Mouse (Mus musculus) layer of hippocampus, adult 8-10 months (tissue): Measurements from ENCODE around the gene P4ha3. TPM values are rescaled to one million over a fixed set of nuclear protein-coding genes. Genes with fewer than 3 reads are reported as not detected.
A peak's percentile ranks its signal among the peaks of the same experiment; 100 is the strongest.

ENCODE experiments used
- DNase-seq, 2 experiments: peaks; one replicate each; pipeline ENCODE4 v3.0.0; 2022; ENCODE audit warnings: low spot score in 2 of 2
- total RNA-seq, 4 experiments: library from RNA; stranded (reverse); gene quantifications; 2 replicates each; pipeline ENCODE4 v1.2.4; 2022

Gene P4ha3
- total RNA-seq, 4 experiments from 2014 or later: 4.7 to 16.0 (median 9.0) TPM

DNA sequence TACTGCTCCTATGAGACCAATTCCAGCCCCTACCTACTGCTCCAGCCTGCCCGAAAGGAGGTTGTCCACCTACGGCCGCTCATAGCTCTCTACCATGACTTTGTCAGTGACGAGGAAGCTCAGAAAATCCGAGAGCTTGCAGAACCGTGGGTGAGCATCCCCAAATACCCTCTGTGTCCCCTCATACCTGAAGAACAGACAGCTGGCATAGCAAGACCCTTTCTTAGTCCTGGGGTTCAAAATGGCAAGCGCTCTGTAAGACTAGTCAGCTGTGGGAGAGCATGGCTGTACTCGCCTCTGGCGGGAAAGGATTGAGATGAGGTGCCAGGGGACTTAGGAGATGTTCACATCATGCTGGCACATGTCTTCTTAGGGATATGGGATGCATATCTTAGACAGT lies 20.6 kb downstream of the P4ha3 start:
- no peak for DNase-seq

DNA sequence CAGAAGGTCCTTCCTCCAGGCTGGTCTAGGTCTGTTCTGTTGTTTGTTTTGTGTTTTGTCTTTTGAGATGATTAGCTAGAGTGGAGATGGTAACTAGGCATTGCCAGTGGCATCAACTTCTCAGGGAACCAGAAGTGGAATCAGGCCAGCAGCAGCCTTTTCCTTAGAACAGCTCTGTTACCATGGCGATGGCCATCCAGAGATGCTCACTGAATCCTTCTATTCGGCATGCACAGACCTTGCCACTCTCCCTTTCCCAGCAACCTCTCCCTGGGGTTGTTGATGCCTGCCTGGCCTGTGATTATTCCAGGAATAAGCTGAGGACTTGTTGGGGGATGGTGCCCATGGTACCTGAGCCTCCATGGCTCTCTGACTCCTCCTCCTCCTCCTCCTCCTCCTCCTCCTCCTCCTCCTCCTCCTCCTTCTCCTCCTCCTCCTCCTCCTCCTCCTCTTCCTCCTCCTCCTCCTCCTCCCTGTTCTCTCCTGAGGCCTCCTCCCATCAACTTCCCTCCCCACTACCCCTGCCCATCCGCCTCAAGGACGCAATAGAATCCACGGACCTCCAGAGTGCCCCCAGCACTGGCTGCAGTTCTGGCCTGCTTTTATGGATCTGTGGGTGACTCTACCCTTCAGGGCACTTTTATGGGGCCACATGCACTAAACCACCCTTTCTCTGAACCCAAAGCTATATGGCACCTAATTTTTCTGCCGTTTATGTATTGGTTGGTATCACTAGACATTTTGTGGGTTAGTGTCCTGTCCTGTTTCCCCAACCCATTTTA lies 22.7 kb downstream of the P4ha3 start:
- peak; percentile 60 to 65 for DNase-seq

DNA sequence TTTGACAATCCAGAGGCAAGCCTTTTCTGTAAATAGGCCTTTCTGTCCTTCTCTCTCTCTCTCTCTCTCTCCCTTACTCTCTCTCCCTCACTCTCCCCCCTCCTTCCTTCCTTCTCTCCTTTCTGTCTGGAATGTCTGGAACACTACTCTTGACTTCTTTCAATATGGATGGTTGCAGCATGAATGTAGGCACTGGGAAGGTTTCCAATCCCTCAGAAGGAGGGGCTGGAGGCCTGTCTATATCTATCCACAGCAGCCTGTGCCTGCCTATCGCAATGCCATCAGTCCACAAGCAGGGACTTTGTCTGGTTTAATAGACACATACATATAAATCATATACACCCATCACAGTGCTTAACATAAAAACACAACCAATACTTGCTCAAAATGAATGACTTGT lies 23.9 kb downstream of the P4ha3 start:
- no peak for DNase-seq

DNA sequence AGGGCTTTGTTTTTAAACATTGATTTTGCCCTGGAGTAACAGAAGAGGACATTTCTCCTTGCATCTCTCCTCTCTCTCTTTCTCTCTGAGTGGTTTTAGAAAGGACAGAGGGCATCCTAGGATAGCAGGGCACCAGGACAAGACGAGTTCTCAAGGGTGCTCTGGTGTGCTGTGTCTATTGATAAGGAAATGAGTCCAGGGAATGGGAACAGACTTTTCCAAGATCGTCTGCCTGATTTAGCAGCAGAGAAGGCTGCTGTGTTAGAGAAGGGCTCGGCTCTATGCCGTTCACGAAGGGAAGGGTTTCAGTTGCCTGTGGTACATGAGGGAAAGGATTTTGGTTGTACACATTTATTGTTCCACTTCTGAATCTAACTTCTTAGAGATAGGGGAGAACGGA lies 24.4 kb downstream of the P4ha3 start:
- DNase-seq: no peak

DNA sequence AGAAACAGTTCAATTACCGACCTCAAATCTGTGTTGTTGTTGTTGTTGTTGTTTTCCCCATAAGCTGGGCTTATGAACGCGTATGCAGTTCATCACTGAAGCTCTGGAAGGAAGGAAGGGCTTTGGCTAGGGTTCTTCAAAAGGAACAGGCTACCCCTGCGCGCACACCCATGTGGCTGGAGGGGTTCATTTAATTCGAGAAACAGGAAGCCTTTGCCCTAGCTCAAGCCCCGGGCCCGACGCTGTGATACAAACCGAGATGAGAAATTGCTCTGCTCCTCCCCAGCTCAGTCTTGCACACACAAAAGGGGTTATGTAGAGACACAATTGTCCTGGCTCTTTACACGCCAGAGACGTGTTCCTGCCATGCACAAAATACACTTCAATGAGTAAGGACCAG lies 25.0 kb downstream of the P4ha3 start:
- DNase-seq: no peak

DNA sequence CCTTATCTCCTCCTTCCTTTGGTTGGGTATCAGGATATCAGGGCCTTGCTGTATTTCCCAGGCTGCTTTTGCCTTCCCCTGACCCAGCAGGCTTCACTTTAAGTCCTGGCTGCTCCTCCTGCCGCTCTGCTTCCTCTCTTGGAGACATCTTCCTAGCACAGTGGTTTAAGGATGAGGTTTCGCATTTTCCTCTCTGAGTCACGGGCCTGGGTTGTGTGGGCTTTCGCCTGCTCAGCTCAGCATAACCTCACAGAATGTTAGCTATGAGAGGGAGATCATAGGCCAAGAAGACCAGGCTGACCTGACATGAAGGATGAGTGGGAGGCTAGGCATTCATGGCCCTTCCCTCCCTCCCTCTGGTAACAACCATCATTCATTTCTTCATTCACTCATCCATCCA lies 27.4 kb downstream of the P4ha3 start:
- no peak for DNase-seq

DNA sequence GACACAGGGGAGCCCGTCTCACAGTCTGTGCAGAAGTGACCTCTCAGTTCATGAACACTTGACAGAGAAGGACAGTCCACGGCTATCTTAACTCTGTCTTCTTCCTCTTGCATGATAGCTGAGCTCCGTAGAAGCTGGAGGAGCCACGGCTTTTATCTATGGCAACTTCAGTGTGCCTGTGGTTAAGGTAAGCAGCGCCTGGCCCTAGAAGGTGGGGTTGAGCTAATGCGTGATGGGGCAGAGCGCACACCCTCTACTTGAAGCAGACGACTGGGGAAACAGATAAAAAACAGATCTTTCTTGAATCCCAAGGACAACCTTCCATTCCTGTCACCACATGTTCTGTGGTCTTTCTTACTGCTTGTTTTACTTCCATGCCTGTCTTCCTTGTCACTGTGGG lies 31.6 kb downstream of the P4ha3 start:
- DNase-seq: no peak

DNA sequence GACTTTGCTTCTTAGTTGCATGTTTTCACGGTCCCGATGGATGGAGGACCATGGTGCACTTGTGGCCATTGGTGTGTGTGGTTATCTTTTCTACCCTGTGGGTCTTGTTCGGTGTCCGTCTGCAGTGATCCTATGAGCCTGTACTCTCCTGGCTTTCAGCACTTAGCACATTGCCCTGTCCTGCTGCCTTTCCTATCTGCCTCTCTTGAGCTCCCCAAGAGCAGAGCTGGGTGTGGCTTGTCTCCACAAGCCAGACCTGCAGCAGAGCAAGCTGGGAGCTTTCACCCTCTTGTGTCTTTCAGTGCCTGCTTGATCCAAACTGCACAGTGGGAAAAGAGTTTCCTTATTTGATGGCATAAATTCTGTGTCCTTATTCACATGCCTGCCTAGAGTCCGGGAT lies 32.2 kb downstream of the P4ha3 start:
- DNase-seq: no peak

DNA sequence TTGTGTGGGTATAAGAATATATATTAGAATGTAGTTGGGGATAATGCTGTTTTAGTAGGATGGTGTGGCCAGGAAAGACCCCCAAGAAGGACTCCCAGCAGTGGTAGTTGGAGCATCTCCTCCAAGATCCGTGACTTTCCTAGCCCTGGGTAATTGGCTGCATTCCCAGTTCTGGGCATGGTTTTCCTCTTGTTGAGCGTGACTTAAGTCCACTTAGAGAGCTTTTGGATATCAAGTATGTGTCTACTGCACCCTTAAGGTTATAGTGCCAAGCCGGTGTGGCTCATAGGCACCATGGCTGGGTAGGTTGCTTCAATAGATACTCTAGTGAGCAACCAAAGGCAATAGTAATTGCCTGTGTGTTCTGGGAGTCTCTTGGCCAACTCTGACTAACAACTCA lies 38.4 kb downstream of the P4ha3 start:
- DNase-seq: no peak

DNA sequence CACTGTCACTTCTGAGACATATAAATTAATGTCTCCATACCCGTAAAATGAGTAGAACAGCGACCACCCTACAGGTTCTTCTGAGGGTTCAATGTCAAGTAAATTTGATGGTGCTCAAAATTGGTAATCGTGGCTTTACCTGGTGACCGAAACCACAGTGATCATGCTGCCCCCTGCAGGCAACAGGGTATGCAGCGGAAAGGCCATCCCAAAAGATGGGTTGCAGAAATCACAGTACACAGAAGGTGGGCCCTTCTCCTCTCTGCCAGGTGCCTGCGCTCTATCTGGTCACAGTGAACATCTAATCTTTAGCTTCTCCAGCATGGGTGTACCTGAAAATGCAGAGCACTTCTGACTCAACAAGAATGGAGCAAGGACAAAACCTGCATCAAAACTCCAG lies 40.2 kb downstream of the P4ha3 start:
- DNase-seq: peak in 1 of 2 experiments; percentile 50

DNA sequence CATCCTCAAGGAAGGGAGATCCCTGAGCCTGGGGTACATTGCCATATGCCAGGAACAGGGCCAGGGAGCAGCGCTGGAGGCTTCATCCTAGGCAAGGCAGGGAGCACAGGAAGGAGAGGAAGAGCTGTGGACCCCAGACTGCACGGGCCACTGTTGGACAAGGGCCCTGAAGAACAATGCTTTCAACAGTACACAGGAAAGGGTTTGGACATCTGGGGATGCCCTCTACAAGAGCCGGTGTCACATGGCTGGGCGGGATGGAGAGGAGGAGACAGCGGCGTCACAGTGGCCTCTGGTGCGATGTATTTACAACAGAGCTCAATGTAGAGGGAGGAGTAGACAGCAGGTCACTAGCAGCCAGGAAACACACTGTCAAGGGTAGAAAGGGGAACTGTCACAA lies 42.2 kb downstream of the P4ha3 start:
- DNase-seq: no peak

DNA sequence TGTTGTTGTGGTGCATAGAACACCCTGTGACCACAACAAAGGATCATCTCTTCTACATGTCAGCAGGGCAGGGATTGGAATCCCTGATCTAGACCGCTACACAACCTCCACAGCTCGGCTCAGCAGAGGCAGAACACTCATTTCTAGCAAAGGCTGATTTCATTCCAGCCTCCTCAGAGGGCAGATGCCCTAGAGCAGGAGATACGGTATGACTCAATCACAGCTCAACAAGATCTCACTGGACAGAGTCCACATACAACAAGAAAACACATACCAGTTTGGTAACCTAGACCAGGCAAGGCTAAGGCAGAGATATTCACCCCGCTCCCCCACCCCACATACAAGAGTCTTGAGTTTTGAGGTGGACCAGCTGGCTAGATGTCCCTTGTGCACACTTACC lies 43.3 kb downstream of the P4ha3 start:
- DNase-seq: no peak

DNA sequence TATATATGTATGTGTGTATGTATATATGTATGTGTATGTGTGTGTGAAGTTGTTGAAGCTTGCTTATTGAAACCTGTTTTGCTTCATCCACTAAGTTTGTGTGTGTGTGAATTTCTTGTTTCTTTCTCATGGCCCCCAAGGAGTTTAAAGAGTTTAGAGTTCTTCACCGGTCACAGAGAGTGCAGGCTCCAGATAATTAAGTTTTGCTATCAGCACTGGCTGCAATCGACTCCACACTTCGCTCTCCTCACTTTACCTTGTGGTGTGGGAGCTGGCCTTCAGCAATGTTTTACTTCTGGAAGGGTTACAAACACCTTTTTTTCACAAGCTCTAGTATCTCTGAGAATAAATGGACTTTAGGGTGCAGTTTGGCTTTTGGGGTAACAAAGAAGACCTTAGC lies 45.9 kb downstream of the P4ha3 start:
- no peak for DNase-seq

DNA sequence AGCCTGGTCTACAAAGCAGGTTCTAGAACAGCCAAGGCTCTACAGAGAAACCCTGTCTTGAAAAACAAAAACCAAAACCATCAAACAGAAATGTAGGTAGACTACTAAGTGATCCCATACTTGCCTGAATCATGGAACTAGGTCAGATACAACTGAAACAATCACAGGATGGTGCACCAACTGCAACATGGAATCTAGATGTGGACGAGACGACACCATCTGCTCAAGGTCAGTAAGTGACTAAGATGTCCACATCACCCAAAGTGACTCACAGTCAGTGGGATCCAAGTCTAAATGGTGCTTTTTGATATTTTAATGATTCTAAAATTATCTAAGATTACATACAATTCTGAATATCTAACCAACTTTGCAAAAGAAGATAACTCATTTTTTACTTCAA lies 50.6 kb downstream of the P4ha3 start:
- DNase-seq: no peak

DNA sequence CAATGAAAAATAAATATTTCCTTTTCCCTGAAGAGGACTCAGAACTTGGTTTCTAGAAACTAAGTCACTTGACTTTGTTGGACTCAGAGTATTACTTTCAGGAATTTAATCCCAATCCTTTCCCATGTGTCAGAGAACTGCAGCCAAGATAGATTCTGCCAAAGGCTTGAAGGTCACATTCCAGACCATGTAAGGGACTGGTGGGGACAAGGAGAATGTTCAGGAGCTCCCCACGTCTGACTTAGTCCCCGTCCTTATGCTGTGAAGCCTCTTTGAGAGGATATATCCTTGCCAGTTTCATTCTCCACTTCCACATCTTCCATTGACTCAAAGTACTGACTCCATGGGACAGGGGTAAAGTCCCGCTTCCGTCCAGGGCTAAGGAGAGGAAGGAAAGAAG lies 69.7 kb downstream of the P4ha3 start:
- no peak for DNase-seq

DNA sequence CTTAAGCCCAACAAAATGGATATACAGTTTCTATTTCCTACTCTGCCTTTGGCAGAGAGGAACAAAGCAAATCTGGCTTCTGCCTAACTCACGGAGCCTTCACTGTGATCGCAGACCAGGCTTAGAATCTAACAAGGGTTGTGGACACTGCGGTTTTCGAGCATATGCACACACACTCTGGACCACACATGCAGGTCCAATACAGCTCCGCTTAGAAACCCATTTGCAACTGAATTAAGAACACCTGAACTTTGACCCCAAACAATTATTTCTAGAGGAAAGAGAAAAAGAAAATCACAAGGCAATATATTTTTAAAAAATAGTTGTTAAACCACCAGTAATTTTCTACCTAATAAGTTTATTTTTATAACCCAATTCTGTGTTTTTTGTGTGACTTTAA lies 71.0 kb downstream of the P4ha3 start:
- no peak for DNase-seq

DNA sequence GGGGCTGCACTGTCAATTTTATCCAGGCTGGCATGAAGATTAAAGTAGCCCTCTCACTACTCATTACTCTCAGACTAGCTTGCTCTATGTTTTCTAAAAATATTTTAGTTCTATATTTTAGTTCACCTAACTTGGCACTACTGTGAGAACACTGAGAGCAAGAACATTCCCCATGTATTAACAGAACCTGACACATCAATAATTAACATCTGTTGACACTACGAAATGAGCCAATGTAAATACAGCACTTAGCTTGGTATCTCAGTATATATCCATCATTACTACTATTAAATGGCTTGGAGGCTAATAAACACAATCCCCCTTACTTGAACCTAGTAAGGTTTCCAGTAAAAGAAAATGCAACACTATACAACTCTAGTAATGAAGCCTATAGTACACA lies 71.4 kb downstream of the P4ha3 start:
- DNase-seq: no peak

DNA sequence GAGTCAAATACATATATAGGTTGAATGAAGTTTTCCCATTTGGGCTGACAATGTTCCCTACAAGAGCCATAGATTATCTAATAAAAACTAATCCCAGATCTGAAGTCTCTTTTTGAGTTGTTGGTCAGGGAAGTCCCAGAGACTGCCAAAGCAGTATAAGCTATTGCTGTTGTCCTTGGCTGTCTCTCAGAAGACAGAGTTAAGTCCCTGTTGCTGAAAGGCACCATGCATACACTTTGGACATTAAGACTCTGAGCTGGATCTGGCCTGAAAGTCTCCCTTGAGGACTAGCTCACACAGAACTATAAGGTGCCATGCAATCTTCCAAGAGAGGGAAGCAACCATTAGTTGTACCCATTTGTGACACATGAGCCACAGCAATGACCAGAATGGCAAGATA lies 72.5 kb downstream of the P4ha3 start:
- no peak for DNase-seq

DNA sequence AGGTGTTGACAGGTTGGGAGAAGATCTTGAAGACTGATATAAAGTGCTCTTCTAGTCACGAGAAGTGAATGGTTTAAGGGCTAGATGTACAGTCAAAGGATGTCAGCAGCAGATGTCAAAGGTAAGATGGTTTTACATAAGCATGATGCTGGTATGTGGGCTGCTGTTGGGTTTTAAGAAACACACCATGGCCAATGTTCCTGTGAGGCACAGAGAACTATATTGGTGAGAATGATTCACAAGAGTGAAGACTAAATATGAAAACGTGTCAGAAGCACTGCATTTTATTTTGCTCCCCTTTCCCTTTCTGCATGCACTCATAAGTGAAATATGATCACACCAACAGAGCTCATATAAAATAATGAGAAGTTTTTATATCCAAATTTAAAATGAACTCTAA lies 77.8 kb downstream of the P4ha3 start:
- DNase-seq: no peak

DNA sequence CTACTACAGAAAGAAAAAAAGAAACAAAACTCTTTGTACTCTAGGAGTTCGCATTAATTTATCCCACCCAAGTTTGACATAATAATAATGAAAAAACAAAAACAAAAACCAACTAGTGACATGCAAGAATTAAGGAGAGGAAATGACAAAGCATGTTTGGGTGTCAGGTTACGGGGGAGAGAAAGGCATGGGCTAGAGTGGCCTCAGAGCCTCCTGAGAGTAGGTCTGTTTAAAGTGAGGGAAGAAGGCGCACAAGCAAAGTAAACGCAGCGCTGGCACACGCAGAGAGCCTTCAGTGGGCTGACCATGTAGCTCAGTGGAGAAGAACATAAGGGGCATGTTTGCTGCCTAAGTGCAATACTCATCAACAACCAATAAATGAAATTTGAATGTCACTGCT lies 79.6 kb downstream of the P4ha3 start:
- no peak for DNase-seq
